Mouse (Mus musculus) heart, embryonic 12.5 days (tissue): Measurements from ENCODE around the gene Smad3. TPM values are rescaled to one million over a fixed set of nuclear protein-coding genes. Genes with fewer than 3 reads are reported as not detected.

Source experiments
- ATAC-seq: fragments of 200-750 bp; cut with Nextera tagmentation; 2 replicates; pipeline ENCODE4 v1.8.0; 2017; ENCODE audit warnings: moderate TSS enrichment, moderate library complexity; ENCODE audit not compliant: insufficient number of reproducible peaks, low FRiP score
- H3K27ac ChIP-seq: fragments of 300-500 bp; sonication (generic); 2 replicates; pipeline ENCODE4 v1.5.1; 2016; ENCODE audit warnings: mild to moderate bottlenecking, moderate library complexity; ENCODE audit not compliant: poor library complexity, severe bottlenecking
- H3K27me3 ChIP-seq: fragments of 300-500 bp; sonication (generic); replicated peaks from 2 replicates; pipeline ENCODE4 v1.6.1; 2016; ENCODE audit warnings: mild to moderate bottlenecking, moderate library complexity
- H3K36me3 ChIP-seq: fragments of 300-500 bp; sonication (generic); 2 replicates; pipeline ENCODE4 v1.6.1; 2016; ENCODE audit warnings: mild to moderate bottlenecking, moderate library complexity
- H3K4me1 ChIP-seq: fragments of 300-500 bp; sonication (generic); replicated peaks from 2 replicates; pipeline ENCODE4 v1.6.1; 2016; ENCODE audit warnings: mild to moderate bottlenecking
- H3K4me2 ChIP-seq: fragments of 300-500 bp; sonication (generic); 2 replicates; pipeline ENCODE4 v1.6.1; 2016; ENCODE audit warnings: mild to moderate bottlenecking, moderate library complexity
- H3K4me3 ChIP-seq: fragments of 300-500 bp; sonication (generic); 2 replicates; pipeline ENCODE4 v1.5.1; 2016; ENCODE audit warnings: mild to moderate bottlenecking
- H3K9ac ChIP-seq: fragments of 300-500 bp; sonication (generic); 2 replicates; pipeline ENCODE4 v1.6.1; 2016; ENCODE audit warnings: mild to moderate bottlenecking, moderate library complexity
- H3K9me3 ChIP-seq: fragments of 300-500 bp; sonication (generic); replicated peaks from 2 replicates; pipeline ENCODE4 v1.6.1; 2016; ENCODE audit warnings: mild to moderate bottlenecking, moderate library complexity
- WGBS: fragments of 180-500 bp; shearing (Covaris S2); methylation state at CpG from one replicate; pipeline ENCODE4 v1.1.7; 2016; 5-methylcytosine and 5-hydroxymethylcytosine counted together
- polyA plus RNA-seq: library from polyadenylated mRNA; unstranded; fragments of >200 nt; fragmentation: Nextera tagmentation; extraction: Ambion mirVana; gene quantifications from 2 replicates; pipeline ENCODE4 v1.2.1, GENCODE M21; 2016

The Smad3 gene
- polyA plus RNA-seq, 1 experiment from 2014 or later: 18.9 TPM

GRCm38 (mm10) chr9:63787606-63788005, 29.8 kb upstream of the Smad3 start:
- 67% methylated on average over 3 of the region's 3 CpGs for WGBS
- no peak overlapping the region for H3K4me2 ChIP-seq
- peaks cover 67% of the 10 kb centered on the region for H3K4me1 ChIP-seq

GRCm38 (mm10) chr9:63787086-63787485, 29.3 kb upstream of the Smad3 start:
- WGBS: 33% methylated on average over 2 of the region's 2 CpGs
- Histone ChIP-seq H3K4me3 (no peak overlapping the region), H3K9ac (no peak overlapping the region), H3K9me3 (no peaks in the 10 kb centered on the region), H3K27ac (no peak overlapping the region), H3K4me1 (peaks cover 71% of the 10 kb centered on the region), H3K36me3 (no peaks in the 10 kb centered on the region), H3K4me2 (no peak overlapping the region), H3K27me3 (no peaks in the 10 kb centered on the region)
- ATAC-seq: no peak

More at GRCm38 (mm10) chr9:63787606-63788005, 29.8 kb upstream of the Smad3 start:
- ATAC-seq: no peak
- Histone ChIP-seq H3K27me3 (no peaks in the 10 kb centered on the region), H3K36me3 (no peaks in the 10 kb centered on the region), H3K27ac (no peak overlapping the region), H3K4me3 (no peak overlapping the region), H3K9ac (no peak overlapping the region), H3K9me3 (no peaks in the 10 kb centered on the region)

GRCm38 (mm10) chr9:63786026-63786670, 28.4 kb upstream of the Smad3 start:
- no peak overlapping the region for H3K9ac ChIP-seq
- peaks cover 65% of the 10 kb centered on the region for H3K4me1 ChIP-seq
- H3K4me3 ChIP-seq: no peak overlapping the region
- ATAC-seq: no peak
- no peak overlapping the region for H3K4me2 ChIP-seq
- WGBS: 16% methylated on average over 5 of the region's 5 CpGs
- 0 out of 2 replicates have a peak overlapping the region, but pooled peaks have one; percentile 10 for H3K27ac ChIP-seq
- no peaks in the 10 kb centered on the region for H3K9me3 ChIP-seq
- no peaks in the 10 kb centered on the region for H3K36me3 ChIP-seq
- H3K27me3 ChIP-seq: no peaks in the 10 kb centered on the region

GRCm38 (mm10) chr9:63785492-63785891, 27.7 kb upstream of the Smad3 start:
- no peaks in the 10 kb centered on the region for H3K9me3 ChIP-seq
- H3K4me2 ChIP-seq: no peak overlapping the region
- H3K27me3 ChIP-seq: no peaks in the 10 kb centered on the region
- WGBS: 17% methylated on average over 5 of the region's 5 CpGs
- peaks cover 67% of the 10 kb centered on the region for H3K4me1 ChIP-seq
- no peak overlapping the region for H3K4me3 ChIP-seq
- ATAC-seq: peak; percentile 52
- H3K9ac ChIP-seq: no peak overlapping the region
- no peaks in the 10 kb centered on the region for H3K36me3 ChIP-seq
- H3K27ac ChIP-seq: no peak overlapping the region

- Histone ChIP-seq H3K27me3 (no peaks in the 10 kb centered on the region), H3K9me3 (no peaks in the 10 kb centered on the region), H3K4me3 (no peak overlapping the region), H3K27ac (no peak overlapping the region), H3K9ac (no peak overlapping the region), H3K36me3 (no peaks in the 10 kb centered on the region), H3K4me1 (peaks cover 68% of the 10 kb centered on the region), H3K4me2 (no peak overlapping the region)
- no peak for ATAC-seq
- 82% methylated on average over 3 of the region's 3 CpGs for WGBS
These were observed 26.8 kb upstream of the Smad3 start for GRCm38 (mm10) chr9:63784597-63784996.

GRCm38 (mm10) chr9:63782744-63783143, 24.9 kb upstream of the Smad3 start:
- H3K4me1 ChIP-seq: peaks cover 64% of the 10 kb centered on the region
- no peak for ATAC-seq

GRCm38 (mm10) chr9:63781714-63782464, 24.1 kb upstream of the Smad3 start:
- Histone ChIP-seq H3K4me3 (no peak overlapping the region), H3K9ac (no peak overlapping the region), H3K36me3 (no peaks in the 10 kb centered on the region), H3K27me3 (no peaks in the 10 kb centered on the region), H3K4me2 (no peak overlapping the region), H3K27ac (no peak overlapping the region), H3K4me1 (peaks cover 55% of the 10 kb centered on the region), H3K9me3 (no peaks in the 10 kb centered on the region)
- no peak for ATAC-seq
- WGBS: 68% methylated on average over 7 of the region's 7 CpGs

More at GRCm38 (mm10) chr9:63782744-63783143, 24.9 kb upstream of the Smad3 start:
- Histone ChIP-seq H3K27me3 (no peaks in the 10 kb centered on the region), H3K9ac (no peak overlapping the region), H3K27ac (no peak overlapping the region), H3K4me3 (no peak overlapping the region), H3K9me3 (no peaks in the 10 kb centered on the region), H3K4me2 (no peak overlapping the region), H3K36me3 (no peaks in the 10 kb centered on the region)
- 51% methylated on average over 4 of the region's 4 CpGs for WGBS

- peak overlapping the region; percentile 37; the same call in 1 of the 2 replicates for H3K9ac ChIP-seq
- WGBS: 29% methylated on average over 17 of the region's 17 CpGs
These were observed 22.4 kb upstream of the Smad3 start for GRCm38 (mm10) chr9:63779950-63780887.

GRCm38 (mm10) chr9:63776735-63777134, 18.9 kb upstream of the Smad3 start:
- WGBS: 58% methylated on average over 3 of the region's 3 CpGs
- peaks cover 45% of the 10 kb centered on the region for H3K4me1 ChIP-seq
- no peak overlapping the region for H3K4me3 ChIP-seq
- no peak overlapping the region for H3K27ac ChIP-seq
- H3K27me3 ChIP-seq: 0 out of 2 replicates have a peak, but pooled peaks cover 7% of the 10 kb centered on the region
- no peak overlapping the region for H3K4me2 ChIP-seq
- H3K9me3 ChIP-seq: no peaks in the 10 kb centered on the region
- no peak overlapping the region for H3K9ac ChIP-seq
- no peak for ATAC-seq
- H3K36me3 ChIP-seq: no peaks in the 10 kb centered on the region

More at GRCm38 (mm10) chr9:63779950-63780887, 22.4 kb upstream of the Smad3 start:
- peaks cover 39% of the 10 kb centered on the region for H3K4me1 ChIP-seq
- no peak overlapping the region for H3K4me3 ChIP-seq
- no peaks in the 10 kb centered on the region for H3K27me3 ChIP-seq
- no peaks in the 10 kb centered on the region for H3K36me3 ChIP-seq
- H3K9me3 ChIP-seq: no peaks in the 10 kb centered on the region
- H3K4me2 ChIP-seq: peak overlapping the region; percentile 32
- peak overlapping the region; percentile 75 for H3K27ac ChIP-seq
- ATAC-seq: 0 out of 2 replicates have a peak, but pooled peaks have one; percentile 13

- Histone ChIP-seq H3K9ac (no peak overlapping the region), H3K4me2 (no peak overlapping the region), H3K27me3 (0 out of 2 replicates have a peak, but pooled peaks cover 7% of the 10 kb centered on the region), H3K36me3 (no peaks in the 10 kb centered on the region), H3K27ac (no peak overlapping the region), H3K4me3 (no peak overlapping the region), H3K4me1 (peaks cover 36% of the 10 kb centered on the region), H3K9me3 (no peaks in the 10 kb centered on the region)
- WGBS: 72% methylated on average over 6 of the region's 6 CpGs
- no peak for ATAC-seq
These were observed 17.2 kb upstream of the Smad3 start for GRCm38 (mm10) chr9:63774854-63775483.
